Mouse (Mus musculus): Measurements from ENCODE around the gene Usp30.

- TF ChIP-seq POLR2A (IDR thresholded peaks at IDR 0.05; ENCODE audit: extremely low read depth, insufficient read depth, low read length) (no peak), CTCF (IDR thresholded peaks at IDR 0.05; ENCODE audit: low read depth, low read length) (no peak)
Measured at GRCm38 (mm10) chr5:114035111-114035510, 30.1 kb upstream of the Usp30 start.
